Mouse (Mus musculus) liver, postnatal 0 days (tissue): Measurements from ENCODE around the gene 3110082J24Rik. TPM values are rescaled to one million over a fixed set of nuclear protein-coding genes. Genes with fewer than 3 reads are reported as not detected.
A peak's percentile ranks its signal among the peaks of the same experiment; 100 is the strongest.

Experiments
- ATAC-seq: fragments of 200-750 bp; cut with Nextera tagmentation; 2 replicates; pipeline ENCODE4 v1.8.0; 2017; ENCODE audit warnings: mild to moderate bottlenecking, moderate library complexity
- DNase-seq: peaks from one replicate; pipeline ENCODE4 v3.0.0-alpha.2; 2016
- H3K27ac ChIP-seq: fragments of 300-500 bp; sonication (generic); 2 replicates; pipeline ENCODE4 v1.5.1; 2014; ENCODE audit warnings: antibody characterized with exemption, moderate library complexity, mild to moderate bottlenecking, low read depth
- H3K27me3 ChIP-seq: fragments of 300-500 bp; sonication (generic); 2 replicates; pipeline ENCODE4 v1.6.1; 2014; ENCODE audit warnings: low read length, control low read depth, mixed read lengths; ENCODE audit not compliant: insufficient read depth
- H3K36me3 ChIP-seq: fragments of 300-500 bp; sonication (generic); replicated peaks from 2 replicates; pipeline ENCODE4 v1.6.1; 2014; ENCODE audit warnings: mild to moderate bottlenecking, control low read depth, low read length, moderate library complexity, mixed read lengths; ENCODE audit not compliant: insufficient read depth
- H3K4me1 ChIP-seq: fragments of 300-500 bp; sonication (generic); 2 replicates; pipeline ENCODE4 v1.6.1; 2014; ENCODE audit warnings: antibody characterized with exemption, mild to moderate bottlenecking, control low read depth; ENCODE audit not compliant: insufficient read depth
- H3K4me2 ChIP-seq: fragments of 300-500 bp; sonication (generic); 2 replicates; pipeline ENCODE4 v1.6.1; 2014; ENCODE audit warnings: low read depth, mild to moderate bottlenecking, low read length, moderate library complexity, mixed read lengths
- H3K4me3 ChIP-seq: fragments of 300-500 bp; sonication (generic); 2 replicates; pipeline ENCODE4 v1.5.1; 2014; ENCODE audit warnings: low read depth, low read length
- H3K9ac ChIP-seq: fragments of 300-500 bp; sonication (generic); replicated peaks from 2 replicates; pipeline ENCODE4 v1.6.1; 2014; ENCODE audit warnings: mild to moderate bottlenecking, moderate library complexity
- H3K9me3 ChIP-seq: fragments of 300-500 bp; sonication (generic); 2 replicates; pipeline ENCODE4 v1.6.1; 2016; ENCODE audit warnings: mild to moderate bottlenecking, control low read depth, low read length, mixed read lengths
- CTCF ChIP-seq: sonication (generic); IDR thresholded peaks from 2 replicates; pipeline ENCODE4 v1.5.1; 2016; ENCODE audit warnings: antibody characterized with exemption, low read depth
- EP300 ChIP-seq: IDR thresholded peaks from 2 replicates; pipeline ENCODE4 v1.6.1; 2016; ENCODE audit warnings: antibody characterized with exemption, low read depth, mild to moderate bottlenecking
- WGBS: fragments of 180-500 bp; shearing (Covaris S2); extraction: QIAGEN DNeasy Blood & Tissue Kit; methylation state at CpG from one replicate; pipeline ENCODE4 v1.1.7; 2014; ENCODE audit not compliant: insufficient replicate concordance; 5-methylcytosine and 5-hydroxymethylcytosine counted together
- polyA plus RNA-seq: library from polyadenylated mRNA; unstranded; fragments of >200 nt; fragmentation: Nextera tagmentation; extraction: Ambion mirVana; gene quantifications from 2 replicates; pipeline ENCODE4 v1.2.1, GENCODE M21; 2015

The 3110082J24Rik gene
- polyA plus RNA-seq, 1 experiment from 2014 or later, result not detected

DNA sequence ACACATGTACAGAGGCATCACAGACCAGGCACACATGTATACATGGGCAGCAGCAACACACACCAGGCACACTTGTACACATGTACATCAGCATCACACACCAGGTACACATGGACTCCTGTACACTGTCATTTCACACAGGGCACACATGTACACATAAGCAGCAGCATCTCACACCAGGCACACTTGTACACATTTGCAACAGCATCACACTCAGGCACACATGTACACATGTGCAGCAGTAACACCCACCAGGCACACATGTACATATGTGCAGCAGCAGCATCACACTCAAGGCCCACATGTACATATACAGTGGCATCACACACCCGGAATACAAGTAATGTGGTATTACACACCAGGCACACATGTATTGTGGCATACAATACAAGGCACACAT lies 7.6 kb downstream of the 3110082J24Rik start:
- Histone ChIP-seq H3K27me3 (peaks cover 4% of the 10 kb centered on the region), H3K36me3 (no peaks in the 10 kb centered on the region), H3K4me2 (no peak overlapping the region), H3K9me3 (no peaks in the 10 kb centered on the region), H3K27ac (no peak overlapping the region), H3K4me3 (no peak overlapping the region), H3K9ac (no peak overlapping the region), H3K4me1 (no peaks in the 10 kb centered on the region)
- 87% methylated on average over 1 of the region's 1 CpGs for WGBS
- ATAC-seq (no peak), DNase-seq (no peak)
- TF ChIP-seq CTCF (no peak), EP300 (no peak)

DNA sequence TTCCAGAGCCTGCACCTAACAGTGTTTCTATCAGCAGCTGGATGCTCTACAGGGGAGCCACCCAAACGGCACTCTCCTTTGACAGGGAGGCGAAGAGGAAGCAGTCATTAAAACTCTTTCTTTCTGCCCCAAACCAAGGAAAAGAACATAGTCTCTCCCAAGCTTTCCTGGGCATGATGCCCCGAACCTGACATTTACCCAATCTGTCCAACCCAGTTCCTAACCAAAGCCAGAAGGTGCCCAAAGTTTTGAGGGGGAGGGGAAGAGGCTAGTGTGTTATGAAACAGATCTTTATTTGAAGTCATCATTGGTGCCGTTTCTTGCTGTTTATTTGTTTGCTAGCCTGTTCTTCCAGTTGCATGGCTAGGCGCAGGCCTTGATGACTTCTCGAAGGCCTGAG lies 10.2 kb downstream of the 3110082J24Rik start:
- ATAC-seq (no peak), DNase-seq (no peak)
- Histone ChIP-seq H3K27me3 (no peaks in the 10 kb centered on the region), H3K9ac (no peak overlapping the region), H3K9me3 (no peaks in the 10 kb centered on the region), H3K4me2 (no peak overlapping the region), H3K4me1 (no peaks in the 10 kb centered on the region), H3K4me3 (no peak overlapping the region), H3K36me3 (no peaks in the 10 kb centered on the region), H3K27ac (no peak overlapping the region)
- TF ChIP-seq EP300, result no peak
- TF ChIP-seq CTCF, result no peak
- WGBS, result 61% methylated on average over 6 of the region's 6 CpGs

DNA sequence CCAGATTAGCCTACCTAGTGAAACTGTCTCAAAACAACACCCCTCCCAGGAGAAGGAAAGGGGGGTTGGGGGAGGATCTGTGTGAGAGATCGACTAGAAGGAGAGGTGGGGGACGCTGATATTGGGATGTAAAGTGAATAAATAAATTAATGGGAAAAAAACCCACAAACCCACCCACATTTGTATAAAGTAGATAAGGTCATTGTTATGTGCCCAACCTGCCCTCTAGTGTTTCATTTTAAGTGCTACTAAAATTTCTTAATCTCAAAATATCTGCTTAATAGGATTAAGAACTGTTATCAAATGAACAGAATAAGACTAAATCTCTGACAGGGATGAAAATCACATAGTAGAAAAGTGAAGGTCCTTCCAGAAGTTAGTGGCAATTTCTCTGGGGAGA lies 11.5 kb downstream of the 3110082J24Rik start:
- H3K27me3 ChIP-seq, result no peaks in the 10 kb centered on the region
- WGBS, result 49% methylated on average over 2 of the region's 2 CpGs
- no peak overlapping the region for H3K9ac ChIP-seq
- no peaks in the 10 kb centered on the region for H3K36me3 ChIP-seq
- no peak overlapping the region for H3K27ac ChIP-seq
- H3K9me3 ChIP-seq, result no peaks in the 10 kb centered on the region
- H3K4me3 ChIP-seq, result no peak overlapping the region
- H3K4me2 ChIP-seq, result no peak overlapping the region
- DNase-seq, result no peak
- H3K4me1 ChIP-seq, result no peaks in the 10 kb centered on the region
- no peak for ATAC-seq
- TF ChIP-seq CTCF, result no peak; the same call in 1 of the 2 replicates
- TF ChIP-seq EP300, result no peak

- Histone ChIP-seq H3K27ac (no peak overlapping the region), H3K36me3 (no peaks in the 10 kb centered on the region), H3K27me3 (no peaks in the 10 kb centered on the region), H3K4me2 (no peak overlapping the region), H3K9ac (no peak overlapping the region), H3K4me3 (no peak overlapping the region), H3K9me3 (no peaks in the 10 kb centered on the region), H3K4me1 (no peaks in the 10 kb centered on the region)
- TF ChIP-seq EP300, result no peak
- TF ChIP-seq CTCF, result no peak
- 64% methylated on average over 13 of the region's 13 CpGs for WGBS
- ATAC-seq, result no peak
- no peak for DNase-seq
Measured at GRCm38 (mm10) chr5:30092701-30093100, 13.2 kb downstream of the 3110082J24Rik start.

- Histone ChIP-seq H3K4me1 (peaks cover 13% of the 10 kb centered on the region), H3K9ac (peak within 1 kb of the TSS; percentile 74), H3K27me3 (no peaks in the 10 kb centered on the region), H3K36me3 (peaks cover 27% of the 10 kb centered on the region), H3K4me2 (peak within 1 kb of the TSS; percentile 90), H3K27ac (peak within 1 kb of the TSS; percentile 80), H3K4me3 (peak within 1 kb of the TSS; percentile 85), H3K9me3 (no peaks in the 10 kb centered on the region)
- DNase-seq (peak; percentile 88), ATAC-seq (peak; percentile 87)
- TF ChIP-seq EP300 (no peak), CTCF (peak; percentile 21; the same call in 1 of the 2 replicates)
- 1% methylated on average over 45 of the region's 45 CpGs for WGBS
Measured at GRCm38 (mm10) chr5:30072825-30073821, 32.8 kb downstream of the 3110082J24Rik start, which contains the start of gene Tyms. Gene Tyms, minus strand, starts transcription at chr5:30073617.

GRCm38 (mm10) chr5:30072377-30072776 lies 33.5 kb downstream of the 3110082J24Rik start:
- Histone ChIP-seq H3K27ac (0 out of 2 replicates have a peak overlapping the region, but pooled peaks have one; percentile 80), H3K27me3 (no peaks in the 10 kb centered on the region), H3K9ac (peak overlapping the region; percentile 74), H3K4me3 (peak overlapping the region; percentile 85), H3K4me2 (peak overlapping the region; percentile 90), H3K36me3 (peaks cover 35% of the 10 kb centered on the region), H3K4me1 (peaks cover 13% of the 10 kb centered on the region), H3K9me3 (no peaks in the 10 kb centered on the region)
- DNase-seq, result no peak
- 39% methylated on average over 3 of the region's 3 CpGs for WGBS
- TF ChIP-seq EP300, result no peak
- ATAC-seq, result no peak
